Mouse (Mus musculus) lung, adult 2 months (tissue): ENCODE results near the gene Smg7.

ENCODE experiments used
- CTCF ChIP-seq: fragments of 200-500 bp; IDR thresholded peaks from 2 replicates; pipeline ENCODE4 v1.5.1; 2011; ENCODE audit warnings: mild to moderate bottlenecking, low read length, control low read depth; ENCODE audit not compliant: insufficient read depth
- POLR2A ChIP-seq: fragments of 200-500 bp; IDR thresholded peaks from 2 replicates; pipeline ENCODE4 v1.6.1; 2011; ENCODE audit warnings: low read depth, mild to moderate bottlenecking, control low read depth, low read length, borderline replicate concordance; ENCODE audit errors: extremely low read depth

DNA sequence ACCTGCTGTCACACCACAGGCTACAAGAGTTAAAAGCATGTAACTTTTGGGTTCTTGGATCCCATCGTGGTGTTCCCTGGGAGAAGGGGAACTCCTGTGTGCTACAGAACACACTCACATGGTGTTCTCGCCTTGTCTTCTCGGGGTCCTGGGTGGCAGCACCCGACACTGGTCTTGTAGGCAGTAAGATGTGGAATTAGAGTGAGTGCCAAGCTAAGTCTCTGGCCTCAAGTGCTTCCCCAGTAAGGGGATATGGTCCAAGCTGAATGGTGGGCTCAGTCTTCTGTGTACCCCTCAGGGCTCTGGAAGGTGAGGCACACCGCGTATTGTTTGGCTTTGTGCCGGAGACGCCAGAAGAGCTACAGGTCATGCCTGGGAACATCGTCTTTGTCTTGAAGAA, 72.4 kb downstream of the Smg7 start:
- no peak for TF ChIP-seq POLR2A
- no peak for TF ChIP-seq CTCF
